Mouse (Mus musculus): Measurements from ENCODE around the gene Ggact.

DNA sequence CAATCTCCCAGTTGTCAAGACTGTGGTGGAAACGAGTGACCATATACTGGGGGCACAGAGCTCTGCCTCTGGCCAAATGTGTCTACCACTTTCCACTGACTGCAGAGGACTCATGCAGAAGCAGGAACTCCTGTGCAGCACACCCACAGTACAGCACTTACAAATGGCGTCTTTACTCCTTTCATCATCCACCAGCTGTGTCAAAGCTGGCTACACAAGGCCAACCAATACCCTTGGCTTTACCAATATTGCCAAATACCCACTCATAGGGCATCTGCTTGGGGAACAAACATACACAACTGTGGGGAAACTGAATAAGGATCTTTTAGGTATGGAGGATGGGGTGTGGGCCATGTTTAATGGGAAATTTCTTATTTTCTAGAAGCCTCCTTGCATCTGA is 11.8 kb downstream of the Ggact start:
- TF ChIP-seq GATA1 (IDR thresholded peaks at IDR 0.05; ENCODE audit: borderline replicate concordance, low read length) = no peak
- no peak for TF ChIP-seq FLI1 (IDR thresholded peaks at IDR 0.05; ENCODE audit: low read length)
